Mouse (Mus musculus) ES-E14 (cell line): ENCODE results near the gene Serpinf2. TPM values are rescaled to one million over a fixed set of nuclear protein-coding genes. Genes with fewer than 3 reads are reported as not detected.

Source experiments
- DNase-seq: peaks from one replicate; pipeline ENCODE4 v3.0.0-alpha.2; 2013; ENCODE audit warnings: low read depth, low spot score
- H3K27ac ChIP-seq: 2 replicates; pipeline ENCODE4 v1.5.1; 2012; ENCODE audit warnings: low read depth, mild to moderate bottlenecking, low read length, moderate library complexity, mixed read lengths; ENCODE audit not compliant: poor library complexity, insufficient read depth, severe bottlenecking
- H3K36me3 ChIP-seq: 2 replicates; pipeline ENCODE4 v1.6.1; 2012; ENCODE audit warnings: mild to moderate bottlenecking, low read length, moderate library complexity, mixed read lengths; ENCODE audit not compliant: control insufficient read depth, poor library complexity, insufficient read depth, severe bottlenecking
- H3K4me1 ChIP-seq, 2 experiments: fragments of 150-350 bp in 1 of 2; sonication (generic) in 1 of 2; 2 replicates each; pipeline ENCODE4 v1.6.1; 2012; ENCODE audit warnings: low read length in 2 of 2, mild to moderate bottlenecking in 1 of 2, mixed read lengths in 1 of 2; ENCODE audit not compliant: control insufficient read depth in 2 of 2, insufficient read depth in 2 of 2, poor library complexity in 1 of 2
- H3K4me3 ChIP-seq, 2 experiments: fragments of 150-350 bp in 1 of 2; sonication (generic) in 1 of 2; 2 replicates each; pipeline ENCODE4 v1.5.1; 2012; ENCODE audit warnings: low read length in 2 of 2, low read depth in 1 of 2, mild to moderate bottlenecking in 1 of 2, mixed read lengths in 1 of 2; ENCODE audit not compliant: insufficient read depth in 1 of 2, poor library complexity in 1 of 2, severe bottlenecking in 1 of 2
- H3K9ac ChIP-seq: 2 replicates; pipeline ENCODE4 v1.6.1; 2012; ENCODE audit warnings: low read depth, mild to moderate bottlenecking, low read length, mixed read lengths; ENCODE audit not compliant: poor library complexity, insufficient read depth, severe bottlenecking
- H3K9me3 ChIP-seq: fragments of 150-350 bp; sonication (generic); 2 replicates; pipeline ENCODE4 v1.6.1; 2012; ENCODE audit warnings: low read depth, mild to moderate bottlenecking, low read length; ENCODE audit not compliant: control insufficient read depth, insufficient read depth
- CHD2 ChIP-seq: IDR thresholded peaks from 2 replicates; pipeline ENCODE4 v1.6.1; 2014; ENCODE audit warnings: mild to moderate bottlenecking, low read depth, low read length, inconsistent platforms
- HCFC1 ChIP-seq: IDR thresholded peaks from 2 replicates; pipeline ENCODE4 v1.6.1; 2012; ENCODE audit warnings: low read length, inconsistent platforms, borderline replicate concordance; ENCODE audit not compliant: insufficient read depth
- MAFK ChIP-seq: IDR thresholded peaks from 2 replicates; pipeline ENCODE4 v1.6.1; 2014; ENCODE audit warnings: mild to moderate bottlenecking, low read depth, low read length, inconsistent platforms; ENCODE audit not compliant: insufficient read depth
- ZC3H11A ChIP-seq: IDR thresholded peaks from 2 replicates; pipeline ENCODE4 v1.6.1; 2012; ENCODE audit warnings: low read depth, mild to moderate bottlenecking, inconsistent platforms, low read length, borderline replicate concordance
- ZNF384 ChIP-seq: IDR thresholded peaks from 2 replicates; pipeline ENCODE4 v1.6.1; 2012; ENCODE audit warnings: low read depth, low read length, inconsistent platforms
- in situ Hi-C, 2 experiments: fragments of 600-800 bp; cut with MboI; formaldehyde crosslinking; loops; one replicate each; pipeline ENCODE4 v1.15.1; 2025; ENCODE audit warnings: low sequenced_read_pairs in 2 of 2, inconsistent platforms in 1 of 2; ENCODE audit not compliant: unreplicated experiment in 2 of 2
- total RNA-seq: library from RNA; depleted of rRNA; stranded (reverse); fragments of 300-350 nt; gene quantifications from 2 replicates; pipeline ENCODE4 v1.2.3, GENCODE M21; 2012

Serpinf2 gene
- total RNA-seq, 1 experiment, result 0.27 TPM

DNA sequence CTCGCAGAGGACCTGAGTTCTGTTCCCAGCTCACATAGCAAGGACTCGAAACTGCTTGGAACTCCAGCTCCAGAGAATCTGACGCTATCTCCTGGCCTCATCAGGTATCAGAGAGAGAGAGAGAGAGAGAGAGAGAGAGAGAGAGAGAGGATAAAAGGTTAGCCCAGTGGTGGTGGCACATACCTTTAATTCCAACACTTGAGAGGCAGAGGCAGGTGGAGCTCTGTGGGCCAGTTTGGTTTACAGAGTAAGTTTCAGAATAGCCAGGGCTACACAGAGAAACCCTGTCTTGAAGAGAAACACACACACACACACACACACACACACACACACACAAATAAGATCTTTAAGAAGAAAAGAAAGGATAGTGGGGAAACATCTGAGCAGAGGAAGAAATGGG, 16.3 kb downstream of the Serpinf2 start:
- H3K27ac ChIP-seq, result no peak overlapping the region

DNA sequence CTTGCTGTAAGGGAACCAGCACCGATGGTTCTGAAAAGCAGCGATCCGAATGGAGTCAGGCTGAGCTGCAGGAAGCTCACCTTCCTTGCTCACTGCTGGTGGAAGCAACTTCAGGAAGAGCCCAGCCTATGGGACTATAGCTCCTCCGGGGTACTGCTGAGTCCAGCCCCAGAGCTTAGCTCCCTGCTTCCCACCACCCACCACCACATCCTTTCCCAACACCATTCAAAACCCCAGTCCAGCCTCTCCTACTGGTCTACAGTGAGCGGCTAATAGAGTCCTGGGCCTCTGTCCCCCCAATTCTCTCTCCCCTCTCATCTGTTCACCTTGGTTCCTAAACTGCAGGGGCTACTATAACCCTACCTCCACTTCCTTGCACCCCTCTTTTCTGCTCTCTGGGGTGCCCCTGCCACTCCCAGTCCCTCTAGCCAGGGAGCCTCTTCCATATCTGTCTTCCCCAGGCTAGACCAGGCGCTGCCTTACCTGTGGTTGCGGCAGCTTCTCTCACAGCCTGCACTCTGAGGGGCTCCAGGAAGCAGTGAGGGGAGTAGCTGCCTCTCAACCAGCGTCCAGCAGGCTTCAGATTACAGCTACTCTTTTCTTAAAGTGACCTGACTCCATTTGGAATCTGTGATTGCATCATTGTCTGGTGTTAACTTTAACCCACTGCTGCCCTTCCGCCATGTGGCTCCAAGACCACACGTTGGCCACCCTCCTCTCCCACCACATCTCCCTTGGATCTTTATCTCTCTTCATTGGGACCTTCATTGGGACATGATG, 17.2 kb downstream of the Serpinf2 start, which contains the start of gene Serpinf1:
Serpinf1 (minus strand) TSS at position 689 of the 780 bp plus-strand sequence.
- Histone ChIP-seq H3K9ac (no peak within 1 kb of the TSS), H3K36me3 (no peaks in the 10 kb centered on the region), H3K4me1 (peaks cover 0 to 5% of the 10 kb centered on the region in 2 experiments; a peak in 1 of 4 replicates), H3K27ac (no peak within 1 kb of the TSS), H3K9me3 (no peaks in the 10 kb centered on the region), H3K4me3 (no peak within 1 kb of the TSS; a peak in 1 of 4 replicates)
- in situ Hi-C loops, result no loop called here
- TF ChIP-seq ZC3H11A (no peak), CHD2 (no peak), ZNF384 (no peak), MAFK (no peak), HCFC1 (no peak)
- no peak for DNase-seq

More for the DNA sequence above, 16.3 kb downstream of the Serpinf2 start:
- DNase-seq, result no peak
- Histone ChIP-seq H3K9me3 (no peaks in the 10 kb centered on the region), H3K36me3 (no peaks in the 10 kb centered on the region), H3K4me1 (peaks cover 0 to 5% of the 10 kb centered on the region in 2 experiments; a peak in 1 of 4 replicates), H3K9ac (no peak overlapping the region), H3K4me3 (no peak overlapping the region)
- TF ChIP-seq ZNF384, result no peak
- no peak for TF ChIP-seq HCFC1
- TF ChIP-seq ZC3H11A, result no peak
- no peak for TF ChIP-seq CHD2
- TF ChIP-seq MAFK, result no peak
- in situ Hi-C loops, result no loop called here

DNA sequence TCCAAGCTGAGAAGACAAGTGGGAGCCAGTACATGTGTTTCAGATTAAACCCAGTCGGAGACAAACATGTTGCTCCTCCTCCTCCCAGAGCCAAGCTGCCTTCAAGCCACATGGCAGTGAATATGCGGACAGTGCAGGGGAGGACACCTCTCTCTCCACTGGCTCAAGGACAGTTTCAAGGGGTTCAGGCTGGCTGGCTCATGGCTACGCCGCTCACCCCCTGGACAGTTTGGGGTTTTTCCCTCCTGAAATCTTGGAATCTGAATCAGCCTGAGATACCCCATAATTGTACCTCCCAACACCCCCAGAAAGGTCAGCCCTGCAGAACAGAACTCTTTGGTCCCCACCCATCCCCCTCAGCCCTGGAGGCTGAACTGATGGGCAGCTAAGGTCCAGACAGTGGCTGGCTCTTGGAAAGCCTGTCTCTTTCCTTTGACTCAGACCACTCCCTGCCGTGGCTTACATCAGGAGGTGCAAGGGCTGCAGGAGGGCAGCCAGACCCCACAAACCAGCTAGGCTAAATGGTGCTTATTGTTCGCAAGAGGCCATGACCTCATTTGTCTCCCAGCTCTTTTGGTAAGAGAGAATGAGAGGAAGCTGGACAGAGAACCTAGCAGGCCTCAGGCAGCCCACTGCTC, 17.9 kb downstream of the Serpinf2 start:
- in situ Hi-C loops, result no loop called here
- Histone ChIP-seq H3K4me3 (no peak overlapping the region), H3K27ac (no peak overlapping the region), H3K4me1 (peaks cover 0 to 7% of the 10 kb centered on the region in 2 experiments; a peak in 1 of 4 replicates), H3K36me3 (no peaks in the 10 kb centered on the region), H3K9me3 (no peaks in the 10 kb centered on the region), H3K9ac (no peak overlapping the region)
- no peak for DNase-seq
- no peak for TF ChIP-seq MAFK
- TF ChIP-seq ZC3H11A, result no peak
- no peak for TF ChIP-seq ZNF384
- TF ChIP-seq HCFC1, result no peak
- no peak for TF ChIP-seq CHD2

DNA sequence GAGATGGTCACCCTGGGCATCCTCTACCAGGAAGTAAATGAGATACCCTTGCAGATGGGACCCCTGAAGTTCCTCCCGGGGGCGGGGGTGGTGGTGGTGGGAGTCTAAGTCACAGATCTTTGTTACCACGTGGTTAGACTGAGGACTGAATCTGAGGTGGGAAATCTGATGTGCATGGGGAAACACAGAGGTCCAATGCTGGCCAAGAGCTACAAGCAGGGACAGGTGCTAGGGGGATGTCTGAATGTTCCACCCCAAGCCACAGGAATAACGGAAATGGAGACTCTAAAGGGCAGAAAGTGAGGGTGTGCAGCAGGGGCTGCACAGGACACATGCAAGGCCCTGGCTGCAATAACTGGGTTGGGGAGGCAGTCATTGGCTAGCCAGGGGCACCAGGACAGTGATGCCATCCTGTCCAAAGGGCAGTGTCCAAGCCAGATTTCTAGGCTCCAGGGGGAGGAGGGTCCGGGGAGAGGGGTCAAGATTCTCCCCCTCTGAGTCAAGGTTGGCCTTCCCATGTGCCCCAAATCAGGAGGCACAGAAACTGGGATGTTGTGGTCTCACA, 18.5 kb downstream of the Serpinf2 start:
- no peak overlapping the region for H3K9ac ChIP-seq
- peaks cover 0 to 7% of the 10 kb centered on the region in 2 experiments; a peak in 1 of 4 replicates for H3K4me1 ChIP-seq
- no peaks in the 10 kb centered on the region for H3K36me3 ChIP-seq
- no peak for DNase-seq
- H3K9me3 ChIP-seq, result no peaks in the 10 kb centered on the region
- H3K4me3 ChIP-seq, result no peak overlapping the region
- no peak for TF ChIP-seq ZC3H11A
- TF ChIP-seq ZNF384, result no peak
- no peak for TF ChIP-seq MAFK
- no peak overlapping the region for H3K27ac ChIP-seq
- in situ Hi-C loops, result no loop called here
